Mouse (Mus musculus) limb, embryonic 10.5 days (tissue): ENCODE measurements around the gene Ccdc137. TPM values are rescaled to one million over a fixed set of nuclear protein-coding genes. Genes with fewer than 3 reads are reported as not detected.

Experiments
- DNase-seq: peaks from one replicate; pipeline ENCODE4 v3.0.0-alpha.2; 2017; ENCODE audit warnings: low spot score
- H3K27ac ChIP-seq: fragments of 300-500 bp; sonication (generic); 2 replicates; pipeline ENCODE4 v1.5.1; 2016; ENCODE audit warnings: mild to moderate bottlenecking
- H3K27me3 ChIP-seq: fragments of 300-500 bp; sonication (generic); 2 replicates; pipeline ENCODE4 v1.6.1; 2016; ENCODE audit warnings: low read depth, mild to moderate bottlenecking; ENCODE audit not compliant: poor library complexity, severe bottlenecking
- H3K36me3 ChIP-seq: fragments of 300-500 bp; sonication (generic); 2 replicates; pipeline ENCODE4 v1.6.1; 2016; ENCODE audit warnings: mild to moderate bottlenecking, moderate library complexity
- H3K4me1 ChIP-seq: fragments of 300-500 bp; sonication (generic); 2 replicates; pipeline ENCODE4 v1.6.1; 2016
- H3K4me3 ChIP-seq: fragments of 300-500 bp; sonication (generic); 2 replicates; pipeline ENCODE4 v1.5.1; 2016; ENCODE audit warnings: mild to moderate bottlenecking, moderate library complexity
- H3K9me3 ChIP-seq: fragments of 300-500 bp; sonication (generic); replicated peaks from 2 replicates; pipeline ENCODE4 v1.6.1; 2016; ENCODE audit warnings: mild to moderate bottlenecking
- WGBS: fragments of 180-500 bp; shearing (Covaris S2); methylation state at CpG from one replicate; pipeline ENCODE4 v1.1.7; 2016; 5-methylcytosine and 5-hydroxymethylcytosine counted together
- polyA plus RNA-seq: library from polyadenylated mRNA; unstranded; fragments of >200 nt; fragmentation: Nextera tagmentation; extraction: Ambion mirVana; gene quantifications from 2 replicates; pipeline ENCODE4 v1.2.1, GENCODE M21; 2016

Gene Ccdc137
- polyA plus RNA-seq, 1 experiment from 2014 or later: 48.9 TPM

GRCm38 (mm10) chr11:120509940-120510339 lies 52.0 kb downstream of the Ccdc137 start:
- 35% methylated on average over 4 of the region's 4 CpGs for WGBS
- peak overlapping the region; percentile 75 for H3K27ac ChIP-seq

GRCm38 (mm10) chr11:120510375-120511030 lies 52.6 kb downstream of the Ccdc137 start:
- Histone ChIP-seq H3K36me3 (no peaks in the 10 kb centered on the region), H3K27ac (peak overlapping the region; percentile 75), H3K4me1 (peaks cover 23% of the 10 kb centered on the region), H3K4me3 (peak overlapping the region; percentile 36), H3K27me3 (0 out of 2 replicates have a peak, but pooled peaks cover 4% of the 10 kb centered on the region), H3K9me3 (no peaks in the 10 kb centered on the region)
- no peak for DNase-seq
- WGBS: 11% methylated on average over 16 of the region's 16 CpGs

More at GRCm38 (mm10) chr11:120509940-120510339, 52.0 kb downstream of the Ccdc137 start:
- Histone ChIP-seq H3K4me3 (0 out of 2 replicates have a peak overlapping the region, but pooled peaks have one; percentile 36), H3K4me1 (peaks cover 21% of the 10 kb centered on the region), H3K27me3 (0 out of 2 replicates have a peak, but pooled peaks cover 4% of the 10 kb centered on the region), H3K9me3 (no peaks in the 10 kb centered on the region), H3K36me3 (no peaks in the 10 kb centered on the region)
- no peak for DNase-seq

DNA sequence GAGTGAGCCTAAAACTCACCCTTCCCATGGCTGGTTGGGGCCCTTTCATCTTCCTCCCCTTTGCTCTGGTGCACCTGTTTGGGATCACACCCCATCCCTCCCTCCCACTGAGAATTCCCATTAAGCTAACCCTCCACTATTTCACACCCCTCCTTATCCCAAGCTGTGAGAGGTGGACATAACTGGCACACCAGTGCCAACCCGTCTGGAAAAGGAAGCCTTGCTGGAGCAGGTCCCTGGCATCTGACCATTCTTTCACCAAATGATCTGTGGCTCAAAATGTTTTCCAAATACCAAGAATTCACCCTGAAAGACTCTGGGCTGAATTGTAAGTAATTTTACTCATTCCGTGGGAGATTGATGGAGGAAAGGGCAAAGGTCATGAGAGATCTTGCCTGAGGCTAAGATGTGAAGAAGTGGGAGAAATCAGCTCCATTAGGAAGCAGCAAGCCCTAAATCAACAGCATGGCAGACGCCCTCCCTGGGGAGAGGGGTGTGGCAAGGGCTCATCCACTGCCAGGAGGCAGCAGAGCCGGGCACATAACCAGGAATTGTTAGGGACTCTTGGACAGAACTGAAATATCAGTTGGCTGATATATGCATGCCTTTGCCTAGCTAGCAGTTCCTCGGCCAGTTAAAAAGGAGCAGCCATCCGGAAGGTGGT lies 55.0 kb downstream of the Ccdc137 start:
- H3K27me3 ChIP-seq: 0 out of 2 replicates have a peak, but pooled peaks cover 4% of the 10 kb centered on the region
- peaks cover 31% of the 10 kb centered on the region for H3K4me1 ChIP-seq
- no peak for DNase-seq
- no peaks in the 10 kb centered on the region for H3K9me3 ChIP-seq
- no peaks in the 10 kb centered on the region for H3K36me3 ChIP-seq
- no peak overlapping the region for H3K27ac ChIP-seq
- 32% methylated on average over 6 of the region's 6 CpGs for WGBS
- H3K4me3 ChIP-seq: no peak overlapping the region

Other genes with a start within 250 kb of the Ccdc137 start
- 19.9 and 20.3 TPM in 2 replicates for gene Bahcc1, start 225.2 kb upstream of the Ccdc137 start, polyA plus RNA-seq
- gene Actg1, start 109.6 kb upstream of the Ccdc137 start, polyA plus RNA-seq: 3,099 and 3,197 TPM in 2 replicates
- 0.35 and 0.74 TPM in 2 replicates for gene Fscn2, start 96.6 kb upstream of the Ccdc137 start, polyA plus RNA-seq
- gene Faap100, start 79.4 kb upstream of the Ccdc137 start, polyA plus RNA-seq: 34.2 and 40.6 TPM in 2 replicates
- gene Nploc4, start 20.4 kb upstream of the Ccdc137 start, polyA plus RNA-seq: 55.7 and 56.8 TPM in 2 replicates
- gene Tspan10, start 15.5 kb upstream of the Ccdc137 start, polyA plus RNA-seq: not detected in 2 replicates
- gene Pde6g, start 4.6 kb upstream of the Ccdc137 start, polyA plus RNA-seq: 0.24 TPM in 1 of 2 replicates, not detected in the other
- 9.7 and 10.5 TPM in 2 replicates for gene Oxld1, start within 50 bp of the Ccdc137 start, polyA plus RNA-seq
- 54.2 and 65.6 TPM in 2 replicates for gene Arl16, start 9.5 kb downstream of the Ccdc137 start, polyA plus RNA-seq
- 187 and 250 TPM in 2 replicates for gene Mrpl12, start 26.5 kb downstream of the Ccdc137 start, polyA plus RNA-seq
- gene Slc25a10, start 33.7 kb downstream of the Ccdc137 start, polyA plus RNA-seq: 69.0 and 71.8 TPM in 2 replicates
- gene Gcgr, start 72.6 kb downstream of the Ccdc137 start, polyA plus RNA-seq: 0.26 and 1.1 TPM in 2 replicates
- 223 and 235 TPM in 2 replicates for gene Mcrip1, start 91.6 kb downstream of the Ccdc137 start, polyA plus RNA-seq
- 0.25 and 0.26 TPM in 2 replicates for gene Ppp1r27, start 93.0 kb downstream of the Ccdc137 start, polyA plus RNA-seq
- gene P4hb, start 115.1 kb downstream of the Ccdc137 start, polyA plus RNA-seq: 613 and 656 TPM in 2 replicates
- 742 and 814 TPM in 2 replicates for gene Arhgdia, start 123.5 kb downstream of the Ccdc137 start, polyA plus RNA-seq
- 720 and 728 TPM in 2 replicates for gene Alyref, start 140.2 kb downstream of the Ccdc137 start, polyA plus RNA-seq
- gene Anapc11, start 140.3 kb downstream of the Ccdc137 start, polyA plus RNA-seq: 201 and 207 TPM in 2 replicates
- 0.56 TPM in 1 of 2 replicates, not detected in the other for gene Npb, start 150.4 kb downstream of the Ccdc137 start, polyA plus RNA-seq
- gene Pcyt2, start 159.8 kb downstream of the Ccdc137 start, polyA plus RNA-seq: 161 and 169 TPM in 2 replicates
- 27.2 and 28.8 TPM in 2 replicates for gene Sirt7, start 167.1 kb downstream of the Ccdc137 start, polyA plus RNA-seq
- gene Mafg, start 175.5 kb downstream of the Ccdc137 start, polyA plus RNA-seq: 25.9 and 28.1 TPM in 2 replicates
- gene Pycr1, start 185.7 kb downstream of the Ccdc137 start, polyA plus RNA-seq: 40.6 TPM in 2 replicates
- not detected in 2 replicates for gene Myadml2, start 190.0 kb downstream of the Ccdc137 start, polyA plus RNA-seq
- 9.1 and 10.1 TPM in 2 replicates for gene Notum, start 203.1 kb downstream of the Ccdc137 start, polyA plus RNA-seq
- 166 and 171 TPM in 2 replicates for gene Aspscr1, start 214.9 kb downstream of the Ccdc137 start, polyA plus RNA-seq